Comparison of ENCODE assay signal across 19 mouse cellular contexts in genomic region chr17:67363377-67364070, GRCm38 (mm10). TPM values are rescaled to one million over a fixed set of nuclear protein-coding genes. Genes with fewer than 3 reads are reported as not detected.
"Had no signal": no experiment of that assay in that cellular context is flagged by ENCODE, and none has a peak within 500 bp of the region (broad histone marks: within the 10 kb centered on the region; RNA-seq: fewer than 3 reads in every experiment).

No protein-coding gene starts in this region.

- DNase-seq: lung, postnatal 10 days; lung, postnatal 4 days; retina, postnatal 1 day; right cerebral cortex, adult 18-20 months; right cerebral cortex, postnatal 25 days; right cerebral cortex, postnatal 4 days; spleen, adult 18-20 months; thymus, adult 18-20 months; thymus, postnatal 14 days; thymus, postnatal 36 days had no signal

- H3K9ac ChIP-seq: liver, embryonic 12.5 days; liver, embryonic 14.5 days; midbrain, embryonic 13.5 days; midbrain, embryonic 15.5 days; neural tube, embryonic 13.5 days; neural tube, embryonic 15.5 days had no signal

- H3K4me1 ChIP-seq: liver, embryonic 12.5 days; neural tube, embryonic 13.5 days; neural tube, embryonic 15.5 days had no signal

- H3K9me3 ChIP-seq: liver, embryonic 12.5 days; midbrain, embryonic 10.5 days; midbrain, embryonic 13.5 days; midbrain, embryonic 15.5 days; neural tube, embryonic 13.5 days; neural tube, embryonic 15.5 days had no signal

- H3K4me3 ChIP-seq: liver, embryonic 12.5 days; midbrain, embryonic 10.5 days; midbrain, embryonic 13.5 days; midbrain, embryonic 15.5 days; myocyte; neural tube, embryonic 13.5 days; neural tube, embryonic 15.5 days had no signal

- H3K36me3 ChIP-seq: liver, embryonic 12.5 days; midbrain, embryonic 10.5 days; midbrain, embryonic 13.5 days; midbrain, embryonic 15.5 days; neural tube, embryonic 13.5 days; neural tube, embryonic 15.5 days had no signal

- H3K27ac ChIP-seq: liver, embryonic 12.5 days; liver, embryonic 14.5 days; midbrain, embryonic 10.5 days; midbrain, embryonic 13.5 days; midbrain, embryonic 15.5 days; neural tube, embryonic 13.5 days; neural tube, embryonic 15.5 days had no signal

- ATAC-seq: liver, embryonic 12.5 days; midbrain, embryonic 13.5 days; midbrain, embryonic 15.5 days had no signal

- H3K4me2 ChIP-seq: liver, embryonic 12.5 days; midbrain, embryonic 13.5 days; midbrain, embryonic 15.5 days; neural tube, embryonic 13.5 days; neural tube, embryonic 15.5 days had no signal

- H3K27me3 ChIP-seq: liver, embryonic 12.5 days; midbrain, embryonic 15.5 days; neural tube, embryonic 15.5 days had no signal

RNA-seq across cellular contexts. Expression of gene Ptprm, which starts 9.3 kb away (rescaled TPM):
- total RNA-seq: megakaryocyte-erythroid progenitor cell, adult 5-6 weeks had no signal
